Mouse (Mus musculus): Measurements from ENCODE around the gene Ppfia1.

Ppfia1 gene

DNA sequence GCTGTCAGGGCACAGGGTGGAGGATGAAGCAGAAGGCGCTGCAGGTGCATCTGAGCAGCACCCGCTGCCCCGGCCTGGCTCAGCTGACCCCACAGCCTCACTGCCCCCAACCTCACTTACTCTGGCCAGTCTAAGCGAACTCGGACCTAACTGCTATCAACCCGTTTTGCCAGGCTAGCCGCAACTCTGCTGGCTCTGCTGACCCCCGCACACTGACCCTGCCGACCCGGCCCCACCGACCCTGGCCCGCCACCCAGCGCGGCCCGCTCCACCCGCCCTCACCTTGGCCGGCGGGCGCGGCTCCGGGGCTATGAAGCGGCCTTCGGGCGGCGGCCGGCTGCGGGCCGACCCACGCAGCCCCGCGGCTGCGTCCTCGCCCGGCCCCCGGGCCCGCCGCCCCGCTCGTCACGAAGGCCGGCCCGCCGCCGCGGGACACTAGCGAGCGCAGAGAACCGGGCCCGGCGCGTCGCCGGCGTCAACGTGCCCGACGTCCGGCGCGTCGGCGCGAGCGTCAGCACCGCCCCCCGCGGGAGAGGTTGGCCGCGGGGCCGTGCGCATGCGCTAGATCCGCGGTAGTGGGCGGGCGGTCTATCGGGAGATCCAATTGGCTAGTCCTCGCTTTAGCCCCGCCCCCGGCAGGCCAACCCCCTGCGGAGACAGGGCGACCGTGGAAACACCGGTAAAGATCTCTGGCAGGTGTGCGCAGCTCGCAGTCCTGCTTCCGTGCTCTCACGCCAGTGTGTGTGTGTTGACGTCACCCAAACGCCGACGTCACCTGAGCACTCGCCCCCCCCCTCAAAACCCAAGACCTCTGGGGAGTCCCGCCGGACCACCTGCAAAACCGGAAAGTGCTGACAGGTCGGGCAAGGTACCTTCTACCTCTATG, at the start of gene Ppfia1:
Gene Ppfia1 (minus strand): TSS at position 493 of the 886 bp plus-strand sequence.
- peak; percentile 66 for DNase-seq (ENCODE audit: extremely low spot score, low read depth, low spot score)

DNA sequence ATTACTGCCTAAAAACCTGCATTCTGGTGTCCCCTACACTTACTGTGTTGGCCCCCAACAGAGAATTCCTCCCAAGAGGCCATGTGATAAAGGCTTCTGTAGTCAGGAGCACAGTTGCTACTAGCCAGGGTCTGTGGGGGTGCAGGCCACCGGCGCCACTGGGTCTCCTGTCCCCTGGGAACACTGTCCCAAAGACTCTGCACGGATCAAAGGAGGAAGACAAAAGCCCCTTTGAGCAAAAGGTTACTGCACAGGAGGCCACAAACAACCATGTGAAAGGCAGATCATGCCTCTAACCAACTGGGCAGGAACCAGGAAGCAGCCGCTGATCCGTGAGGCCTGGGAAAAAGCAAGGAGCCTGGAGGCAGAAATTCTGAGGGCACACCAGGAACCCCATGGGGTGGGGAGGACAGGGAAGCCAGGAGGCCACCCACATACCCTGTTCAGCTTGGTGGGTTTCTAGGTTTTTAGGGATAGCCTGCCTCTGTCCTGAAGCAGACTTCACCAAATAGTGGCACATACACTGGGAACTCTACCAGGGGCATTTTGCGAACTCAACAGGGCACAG, 46.9 kb upstream of the Ppfia1 start:
- no peak for DNase-seq (ENCODE audit: extremely low spot score, low read depth, low spot score)

DNA sequence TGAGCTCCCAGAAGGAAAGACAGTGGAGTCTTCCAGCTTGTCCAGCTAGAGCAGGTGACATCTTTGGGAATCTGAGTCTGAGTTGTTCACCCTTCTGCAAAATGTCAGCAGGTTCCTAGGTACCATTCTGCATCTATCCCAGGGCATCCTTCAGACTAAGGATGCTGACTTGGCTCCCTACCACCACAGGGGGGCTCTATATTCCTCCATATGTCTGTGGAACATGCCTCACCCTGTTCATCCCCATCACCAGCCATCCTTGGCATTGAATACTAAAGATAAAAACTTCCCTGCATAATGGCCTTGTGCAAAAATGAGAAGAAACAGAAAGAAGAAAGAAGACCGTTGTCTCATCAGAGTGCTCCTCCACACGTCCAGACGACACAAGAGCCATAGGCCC, 36.0 kb upstream of the Ppfia1 start:
- no peak for DNase-seq (ENCODE audit: extremely low spot score, low read depth, low spot score)

DNA sequence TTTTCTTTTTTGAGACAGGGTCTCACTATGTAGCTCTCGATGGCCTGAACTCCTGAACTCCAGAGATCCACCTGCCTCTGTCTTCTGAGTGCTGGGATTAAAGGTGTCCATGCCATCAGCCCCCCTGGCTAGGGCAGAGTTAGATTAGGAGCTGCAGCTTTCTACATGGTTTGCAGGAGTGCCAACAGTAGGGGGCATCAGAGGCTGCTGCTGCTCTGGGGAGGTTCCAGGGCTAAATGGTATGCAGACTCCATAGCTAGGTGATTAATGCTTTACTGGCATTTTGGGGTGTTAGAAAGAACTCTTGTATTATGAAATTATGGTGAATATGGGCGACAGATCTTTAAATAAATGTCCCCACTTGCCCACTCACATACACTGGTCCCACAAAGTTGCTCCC, 33.8 kb upstream of the Ppfia1 start:
- DNase-seq (ENCODE audit: extremely low spot score, low read depth, low spot score), result no peak

DNA sequence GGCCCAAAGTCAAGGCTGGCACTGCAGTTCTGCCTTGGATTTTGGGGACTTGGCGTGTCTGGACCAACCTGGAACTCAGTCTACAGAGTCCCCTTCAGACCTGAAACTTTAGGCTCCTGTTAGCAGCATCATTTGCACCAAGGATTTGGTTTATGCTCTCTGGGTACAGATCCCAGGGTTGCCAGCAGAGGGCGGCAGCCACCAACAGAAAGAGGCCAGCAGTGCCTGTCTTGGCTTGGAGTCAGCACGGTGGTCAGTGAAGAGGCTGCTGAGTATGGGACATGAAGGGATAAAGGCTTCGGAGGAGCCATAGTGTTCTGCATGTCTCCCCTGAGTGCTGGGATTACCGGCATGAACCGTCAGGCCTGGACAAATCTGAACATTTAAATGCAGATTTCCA, 32.1 kb upstream of the Ppfia1 start:
- DNase-seq (ENCODE audit: extremely low spot score, low read depth, low spot score), result peak; percentile 41

DNA sequence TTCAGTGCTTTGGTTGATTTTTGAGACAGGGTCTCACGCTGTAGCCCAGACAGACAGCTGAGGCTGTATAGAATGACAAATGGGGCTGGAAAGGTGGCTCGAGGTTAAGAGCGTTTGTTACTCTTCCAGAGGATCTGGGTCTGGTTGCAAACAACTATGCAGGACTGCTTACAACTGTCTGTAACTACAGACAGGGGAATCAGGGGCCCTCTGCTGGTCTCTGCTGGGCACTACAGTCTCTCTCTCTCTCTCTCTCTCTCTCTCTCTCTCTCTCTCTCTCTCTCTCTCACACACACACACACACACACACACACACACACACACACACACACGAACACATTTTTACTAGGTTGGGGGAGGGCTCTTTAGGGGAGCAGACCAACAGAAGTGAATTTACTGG, 30.1 kb upstream of the Ppfia1 start:
- peak; percentile 30 for DNase-seq (ENCODE audit: extremely low spot score, low read depth, low spot score)

DNA sequence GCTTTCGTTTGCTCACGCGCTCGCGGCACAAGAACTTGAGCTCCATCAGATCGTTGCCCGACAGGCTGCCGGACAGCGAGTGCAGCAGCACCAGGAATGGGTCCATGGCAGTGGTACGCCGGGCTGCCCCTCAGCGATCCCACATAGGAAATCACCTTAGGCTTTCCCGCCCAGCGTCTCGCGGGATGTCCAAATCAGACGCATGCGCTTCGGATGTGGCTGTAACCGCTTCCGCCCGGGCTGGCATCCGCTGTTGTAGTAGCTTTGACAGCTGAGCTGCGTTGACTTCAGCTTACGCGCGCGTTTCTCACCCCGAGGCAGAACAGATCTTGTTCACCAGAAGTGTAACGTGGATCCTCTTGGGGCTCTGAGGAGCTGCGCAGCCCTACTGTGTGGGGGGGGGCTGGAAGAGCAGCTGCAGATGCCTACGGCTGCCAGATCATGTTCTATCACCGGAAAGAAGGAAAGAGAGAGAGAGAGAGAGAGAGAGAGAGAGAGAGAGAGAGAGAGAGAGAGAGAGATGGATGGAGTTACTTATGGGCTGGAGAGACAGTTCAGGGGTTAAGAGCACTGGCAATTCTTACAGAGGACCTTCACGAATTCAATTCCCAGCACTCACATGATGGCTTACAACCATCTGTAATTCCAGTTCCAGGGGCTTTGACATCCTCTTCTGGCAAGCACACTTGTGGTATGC, 28.9 kb upstream of the Ppfia1 start, which contains the start of gene Fadd:
Gene Fadd (minus strand): TSS at position 180 of the 697 bp plus-strand sequence.
- DNase-seq (ENCODE audit: extremely low spot score, low read depth, low spot score), result peak; percentile 90

DNA sequence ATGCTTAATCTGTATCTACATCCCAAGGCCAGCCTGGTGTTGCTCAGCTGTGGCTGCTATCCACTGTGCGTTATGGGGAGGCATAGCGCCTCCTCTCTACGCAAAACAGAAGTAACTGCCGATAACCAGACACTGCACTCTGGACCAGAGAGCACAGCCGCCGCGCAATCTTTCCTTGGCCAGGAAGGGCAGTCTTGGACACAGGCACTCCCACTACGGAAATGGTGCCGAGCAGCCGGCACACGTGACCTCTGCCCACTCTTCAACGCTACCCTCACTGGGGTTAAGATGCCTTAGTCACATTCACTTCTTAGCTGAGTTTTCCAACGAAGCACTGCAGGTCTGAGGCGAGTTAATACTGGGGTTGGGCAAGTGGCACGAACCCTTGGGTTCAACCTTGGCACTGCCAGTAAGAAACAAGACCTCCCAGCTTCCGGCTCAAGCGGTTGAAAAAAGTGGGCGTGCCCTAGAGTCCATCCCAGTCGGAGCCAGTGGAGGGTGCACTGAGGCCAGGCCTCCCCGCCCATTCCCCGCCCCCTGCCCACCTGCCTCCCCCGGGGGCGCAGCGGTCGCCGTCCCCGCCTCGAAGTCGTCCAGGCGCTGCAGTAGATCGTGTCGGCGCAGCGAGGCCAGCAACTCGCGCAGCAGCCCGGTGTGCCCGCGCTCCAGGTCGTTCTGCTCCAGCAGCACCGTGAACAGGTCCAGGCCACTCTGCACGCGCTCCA, 28.2 kb upstream of the Ppfia1 start:
- peak; percentile 53 for DNase-seq (ENCODE audit: extremely low spot score, low read depth, low spot score)

DNA sequence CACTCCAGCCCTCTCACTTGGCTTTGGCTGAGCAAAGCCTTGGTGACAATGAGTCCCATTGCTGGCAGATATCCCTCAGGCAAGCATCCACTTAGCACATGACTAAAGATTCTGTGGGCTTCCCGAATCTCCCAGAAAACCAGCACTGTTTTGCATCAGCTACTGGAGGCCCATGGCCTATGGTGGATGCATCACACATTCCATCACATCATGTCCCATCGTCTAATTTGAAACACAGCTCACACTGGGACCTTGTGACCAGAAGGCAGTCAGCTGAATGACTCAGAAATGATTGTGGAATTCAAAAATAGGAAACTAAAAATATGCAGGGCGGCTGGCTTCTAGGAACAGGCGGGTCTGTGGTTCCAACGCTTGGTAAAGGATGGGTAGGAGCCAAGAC, 24.3 kb upstream of the Ppfia1 start:
- no peak for DNase-seq (ENCODE audit: extremely low spot score, low read depth, low spot score)

DNA sequence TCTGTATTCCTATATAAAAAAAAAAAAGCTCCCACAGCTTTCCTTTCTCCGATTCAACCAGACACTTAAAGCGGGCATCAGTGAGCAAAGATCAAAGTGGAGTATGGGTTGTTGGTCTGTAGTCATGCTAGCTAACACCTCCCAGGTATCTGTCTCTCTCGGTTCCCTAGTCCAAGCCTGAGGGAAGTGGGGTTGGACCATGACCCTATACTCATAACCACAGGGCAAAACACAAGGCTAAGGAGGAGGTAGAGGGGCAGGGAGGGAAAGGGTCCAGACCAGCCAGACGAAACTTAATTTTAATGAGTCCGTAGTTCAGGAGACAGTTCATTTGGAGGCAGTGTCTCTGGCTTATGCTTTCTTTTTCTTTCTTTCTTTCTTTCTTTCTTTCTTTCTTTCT, 18.7 kb upstream of the Ppfia1 start:
- DNase-seq (ENCODE audit: extremely low spot score, low read depth, low spot score), result no peak

DNA sequence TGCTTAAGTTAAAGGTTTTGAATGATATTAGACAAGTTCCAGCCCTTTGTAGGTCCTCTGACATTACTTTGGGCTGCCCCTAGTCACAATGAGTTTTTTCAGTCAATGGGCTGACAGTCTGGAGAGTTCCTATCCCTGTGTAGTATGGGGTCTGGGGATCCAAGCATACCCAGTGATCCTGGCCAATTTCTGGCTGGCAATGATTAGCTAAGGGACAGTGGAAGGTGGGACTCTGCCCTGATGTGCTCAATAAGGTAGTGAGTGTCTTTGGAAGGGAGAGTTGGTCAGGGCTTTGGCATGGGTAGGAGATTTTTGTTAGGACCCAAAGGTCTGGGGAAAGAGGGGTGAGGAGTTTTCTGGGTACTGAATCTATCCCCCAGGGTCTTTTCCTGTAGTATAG, 18.1 kb upstream of the Ppfia1 start:
- DNase-seq (ENCODE audit: extremely low spot score, low read depth, low spot score), result no peak

DNA sequence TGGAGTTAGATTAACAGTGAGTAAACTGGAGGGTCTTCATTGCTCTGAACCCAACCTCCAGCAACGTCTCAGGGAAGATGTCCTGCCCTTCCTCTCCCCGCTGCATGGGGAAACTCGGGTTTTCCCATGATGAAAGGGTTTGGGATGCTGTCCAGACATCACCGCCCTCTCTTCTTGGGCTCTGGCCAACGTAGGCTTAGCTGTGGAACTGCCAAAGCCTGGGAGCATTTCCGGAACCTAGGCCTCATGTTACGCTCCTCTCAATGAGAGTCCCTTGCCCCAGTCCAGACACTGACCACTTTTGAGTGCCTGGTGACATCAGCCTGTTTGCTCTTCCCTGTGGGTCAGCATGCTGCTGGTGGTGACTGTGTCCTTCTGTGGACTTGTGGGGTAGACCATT, 15.9 kb upstream of the Ppfia1 start:
- no peak for DNase-seq (ENCODE audit: extremely low spot score, low read depth, low spot score)

DNA sequence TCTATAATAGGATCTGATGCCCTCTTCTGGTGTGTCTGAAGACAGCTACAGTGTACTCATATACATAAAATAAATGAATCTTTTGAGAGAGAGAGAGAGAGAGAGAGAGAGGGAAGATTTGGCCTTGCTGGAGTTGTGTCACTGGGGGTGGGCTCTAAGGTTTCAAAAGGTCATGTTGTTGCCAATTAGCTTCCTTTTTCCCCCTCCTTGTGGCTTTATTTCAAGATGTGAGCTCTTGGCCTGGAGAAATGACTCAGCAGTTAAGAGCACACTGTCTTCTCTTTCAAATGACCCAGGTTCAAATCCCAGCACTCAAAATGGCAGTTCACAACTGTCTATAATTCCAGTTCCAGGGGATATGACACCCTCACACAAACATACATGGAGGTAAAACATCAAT, 14.6 kb upstream of the Ppfia1 start:
- no peak for DNase-seq (ENCODE audit: extremely low spot score, low read depth, low spot score)

DNA sequence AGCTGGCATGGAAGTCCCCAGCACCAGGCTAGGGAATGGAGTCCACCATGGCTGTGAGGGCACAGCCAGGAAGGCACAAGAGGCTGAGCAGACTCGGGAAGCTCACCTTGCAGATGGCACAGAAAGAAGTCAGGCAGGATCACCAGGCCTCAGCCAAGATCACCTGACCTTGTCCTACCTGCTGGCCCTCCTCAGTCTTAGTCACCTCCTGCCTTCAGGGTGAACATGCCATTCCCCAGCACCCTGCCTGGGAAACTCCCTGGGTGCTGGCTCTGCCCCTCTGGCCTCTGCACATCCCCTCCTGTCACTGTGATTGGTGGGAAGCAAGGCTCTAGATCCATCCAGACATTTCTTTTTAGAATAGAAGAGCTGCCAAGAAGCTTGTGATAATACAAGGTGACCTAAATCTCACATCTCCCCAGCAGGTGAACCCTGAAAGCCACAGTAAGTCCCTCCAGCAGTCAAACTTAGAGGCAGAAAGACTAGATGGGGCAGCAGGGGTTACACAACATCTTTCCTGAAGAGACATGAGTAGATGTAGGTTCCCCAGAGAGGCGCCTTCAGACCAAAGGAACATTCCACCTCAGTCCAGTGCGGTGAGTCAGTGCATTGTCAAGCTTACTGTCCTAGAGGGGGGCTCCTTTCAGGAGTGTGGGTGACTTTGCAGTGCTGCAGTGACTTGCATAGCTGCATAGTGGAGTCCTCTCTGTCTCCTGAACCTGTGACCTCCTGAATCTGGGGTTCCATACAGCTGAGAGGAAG, 13.6 kb upstream of the Ppfia1 start:
- DNase-seq (ENCODE audit: extremely low spot score, low read depth, low spot score), result no peak

DNA sequence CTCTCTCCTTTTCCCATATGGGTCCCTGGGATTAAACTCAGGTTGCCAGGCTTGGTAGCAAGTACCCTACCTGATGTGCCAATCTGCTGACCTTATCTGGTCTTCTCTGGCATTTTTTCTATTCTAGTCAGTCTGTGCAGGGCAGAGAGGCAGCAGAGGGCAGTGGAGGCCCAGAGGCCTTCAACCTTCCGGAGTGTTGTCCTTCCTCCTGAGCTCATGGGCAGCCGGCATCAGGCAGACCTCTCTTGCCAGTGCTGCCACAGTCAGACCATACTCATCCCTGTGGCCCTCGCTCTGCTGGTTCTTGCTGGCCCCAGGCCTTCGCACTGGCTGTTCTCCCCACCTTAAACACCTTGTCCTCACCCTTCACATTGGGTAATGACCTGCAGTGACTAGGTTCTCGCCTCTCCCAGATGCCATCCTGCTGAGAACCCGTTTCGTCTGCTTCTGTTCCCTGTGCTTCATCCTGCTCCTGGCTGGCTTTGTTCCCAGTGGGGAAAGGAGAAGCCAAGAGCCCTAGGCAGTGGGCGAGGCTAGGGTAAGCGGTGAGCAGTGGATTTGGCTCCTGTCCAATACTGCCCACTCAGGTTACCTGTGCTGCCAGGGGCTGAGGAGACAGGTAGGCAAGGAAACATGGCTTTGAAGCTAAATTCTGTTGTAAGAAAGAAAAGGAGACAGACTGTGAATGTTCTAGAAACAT, 10.1 kb upstream of the Ppfia1 start:
- no peak for DNase-seq (ENCODE audit: extremely low spot score, low read depth, low spot score)

DNA sequence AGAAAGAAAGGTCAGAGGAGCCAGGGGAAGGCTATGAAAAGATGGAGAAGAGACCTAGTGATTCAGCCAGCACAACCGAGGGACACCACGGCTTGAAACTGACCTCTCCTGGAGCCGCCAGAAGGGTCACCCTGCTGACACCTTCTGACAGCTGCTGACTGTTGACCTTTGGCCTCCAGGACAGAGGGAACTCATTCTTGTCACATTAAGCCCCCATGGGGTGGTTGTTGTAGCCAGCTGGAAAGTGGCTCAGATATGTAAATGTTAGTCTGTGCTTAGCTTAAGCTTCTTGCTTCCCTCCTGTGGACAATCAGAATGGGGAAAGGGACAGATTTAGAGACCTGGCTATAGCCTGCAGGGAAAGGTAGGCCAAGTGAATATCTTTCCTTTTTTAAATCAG, 8.5 kb upstream of the Ppfia1 start:
- no peak for DNase-seq (ENCODE audit: extremely low spot score, low read depth, low spot score)

DNA sequence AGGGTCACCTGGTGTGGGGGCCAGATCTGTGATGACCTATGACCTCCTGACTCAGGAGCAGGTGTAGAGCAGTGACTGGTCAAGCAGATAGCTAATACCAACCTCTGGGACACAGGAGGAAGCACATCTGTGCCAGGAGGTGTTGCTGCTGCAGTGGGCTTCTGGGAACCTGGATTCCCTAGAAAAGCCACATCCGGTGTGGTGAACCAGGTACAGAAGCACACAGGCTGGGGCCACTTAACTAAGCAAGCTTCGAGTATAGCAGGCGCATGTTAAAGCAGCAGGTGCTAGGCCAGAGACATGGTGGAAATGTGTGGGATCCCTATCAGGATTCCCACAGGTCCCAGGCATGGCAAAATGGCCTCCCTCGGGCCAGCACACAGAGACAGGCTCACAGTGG, 7.1 kb upstream of the Ppfia1 start:
- DNase-seq (ENCODE audit: extremely low spot score, low read depth, low spot score), result no peak

DNA sequence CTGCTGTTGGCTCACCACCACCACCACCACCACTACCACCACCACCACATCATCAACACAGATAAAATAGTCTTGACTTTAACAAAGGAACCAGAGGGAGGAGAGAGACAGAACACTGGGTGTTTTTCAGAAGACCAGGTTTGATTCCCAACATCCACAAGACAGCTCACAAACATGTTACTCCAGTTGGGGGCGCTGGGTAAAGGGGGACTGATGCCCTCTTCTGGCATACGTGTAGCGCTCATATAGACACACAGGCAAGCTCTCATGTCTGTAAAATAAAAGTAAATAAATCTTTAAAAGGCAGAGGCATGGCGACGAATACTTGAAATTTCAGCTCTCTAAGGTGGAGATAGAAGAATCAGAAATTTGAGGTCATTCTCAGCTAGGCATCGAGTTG, 5.0 kb upstream of the Ppfia1 start:
- DNase-seq (ENCODE audit: extremely low spot score, low read depth, low spot score), result no peak

DNA sequence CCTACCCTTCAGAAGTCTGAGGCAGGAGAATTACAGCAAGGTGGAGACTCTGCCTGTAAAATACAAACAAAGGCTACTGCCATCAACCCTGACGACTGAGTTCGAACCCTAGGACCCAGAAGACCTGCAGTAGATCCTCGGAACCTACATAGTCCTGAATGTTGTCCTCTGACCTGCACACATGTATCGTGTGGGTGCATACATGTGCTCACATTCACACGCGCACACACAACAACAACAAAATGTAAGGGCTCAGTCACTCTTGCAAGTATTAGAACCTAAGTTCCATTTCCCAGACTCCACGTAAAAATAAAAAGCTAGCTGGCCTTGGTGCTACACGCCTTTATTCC, 569 bp upstream of the Ppfia1 start:
- DNase-seq (ENCODE audit: extremely low spot score, low read depth, low spot score), result no peak

DNA sequence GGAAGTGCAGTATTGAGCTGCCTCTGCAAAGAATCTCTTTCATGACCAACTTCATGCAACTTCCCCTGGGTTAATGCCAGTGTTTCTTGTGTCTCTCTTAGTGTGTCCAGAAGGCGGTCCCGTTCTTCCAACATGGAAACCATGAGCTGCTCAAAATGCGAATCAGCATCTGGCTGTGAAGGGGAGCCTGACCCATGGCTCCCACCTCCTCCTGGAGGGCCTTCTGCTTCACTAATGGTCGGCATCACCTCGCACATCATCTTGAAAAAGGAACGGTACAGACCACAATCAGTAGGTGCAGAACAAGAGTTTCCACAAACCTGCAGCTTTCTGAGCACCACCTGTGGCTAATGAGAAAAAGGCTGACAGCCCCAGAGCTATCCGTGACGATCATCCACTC, 1.3 kb downstream of the Ppfia1 start:
- DNase-seq (ENCODE audit: extremely low spot score, low read depth, low spot score), result no peak

Data from hindlimb bud, embryonic 11.5 days (tissue).